Mouse (Mus musculus): ENCODE data around the gene E130114P18Rik. TPM values are rescaled to one million over a fixed set of nuclear protein-coding genes. Genes with fewer than 3 reads are reported as not detected.

Gene E130114P18Rik
- total RNA-seq, 2 experiments from 2014 or later = 7.9 to 9.2 TPM

DNA sequence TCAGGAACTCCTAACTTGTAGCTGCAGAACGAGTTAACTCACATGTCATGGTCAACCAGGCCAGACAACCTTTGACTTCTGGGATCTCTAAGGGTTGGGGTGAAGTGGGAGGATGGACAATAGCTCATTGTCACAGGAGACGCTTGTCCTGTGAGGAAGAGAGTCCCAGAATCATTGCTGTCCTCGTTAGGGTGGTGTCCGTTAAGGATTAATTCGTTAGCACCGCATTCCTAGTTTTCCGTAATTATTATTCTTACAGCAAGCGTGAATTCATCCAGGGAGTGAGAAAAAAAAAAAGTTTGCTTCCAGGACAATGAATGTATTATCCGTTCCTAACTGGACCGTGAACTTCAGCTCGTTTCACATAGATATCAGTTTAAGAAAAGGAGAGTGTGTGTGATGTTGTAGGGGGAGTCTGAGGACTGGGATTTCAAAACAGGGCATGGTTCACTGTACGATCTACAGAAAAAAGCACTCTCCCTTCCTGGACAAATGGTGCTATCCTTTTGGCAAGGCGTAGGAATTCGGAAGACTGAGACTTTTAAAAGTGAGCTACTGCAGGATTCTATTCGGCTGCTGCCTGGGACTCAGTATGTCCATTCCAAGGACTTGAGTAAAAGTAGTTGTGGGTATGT lies 195.0 kb downstream of the E130114P18Rik start:
- DNase-seq (ENCODE audit: extremely low spot score in 1 of 2, low spot score in 1 of 2) = no peak

GRCm38 (mm10) chr4:97582064-97582415 lies 195.8 kb downstream of the E130114P18Rik start:
- no peak for DNase-seq (ENCODE audit: extremely low spot score in 1 of 2, low spot score in 1 of 2)

DNA sequence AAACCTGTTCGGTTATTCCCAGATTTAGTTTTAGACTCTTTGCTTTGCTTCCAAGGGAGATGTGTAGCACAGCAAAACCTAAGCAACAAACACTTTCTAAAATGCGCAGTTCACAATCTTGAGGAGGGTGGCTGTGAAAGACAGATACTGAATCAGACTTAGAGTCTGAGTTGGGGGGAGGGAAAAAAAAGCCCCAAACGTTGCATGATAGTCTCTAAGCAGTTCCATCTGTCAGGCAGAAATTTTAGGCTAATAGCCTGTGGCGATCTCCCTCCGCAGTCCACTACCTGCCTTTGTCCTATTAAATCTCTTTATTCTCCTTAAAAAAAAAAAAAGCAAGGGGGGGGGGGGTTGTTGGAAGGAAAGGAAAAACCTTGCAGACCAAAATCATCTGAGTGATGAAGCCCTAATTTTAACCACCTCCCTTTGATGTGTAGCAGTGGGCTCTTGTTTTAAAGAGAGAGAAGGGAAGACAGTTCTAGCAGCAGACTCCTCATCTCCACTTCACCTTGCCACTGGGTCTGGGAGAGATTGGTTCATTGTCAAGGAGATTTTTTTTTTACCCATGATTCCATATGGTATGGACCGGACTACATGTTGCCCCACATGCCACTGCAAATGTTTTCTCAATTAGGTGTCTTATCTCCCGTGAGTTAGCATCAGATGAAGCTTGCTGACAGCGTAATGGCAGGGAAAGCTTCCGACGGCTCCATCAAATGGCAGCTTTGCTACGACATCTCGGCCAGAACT lies 196.4 kb downstream of the E130114P18Rik start:
- DNase-seq (ENCODE audit: extremely low spot score in 1 of 2, low spot score in 1 of 2) = no peak

DNA sequence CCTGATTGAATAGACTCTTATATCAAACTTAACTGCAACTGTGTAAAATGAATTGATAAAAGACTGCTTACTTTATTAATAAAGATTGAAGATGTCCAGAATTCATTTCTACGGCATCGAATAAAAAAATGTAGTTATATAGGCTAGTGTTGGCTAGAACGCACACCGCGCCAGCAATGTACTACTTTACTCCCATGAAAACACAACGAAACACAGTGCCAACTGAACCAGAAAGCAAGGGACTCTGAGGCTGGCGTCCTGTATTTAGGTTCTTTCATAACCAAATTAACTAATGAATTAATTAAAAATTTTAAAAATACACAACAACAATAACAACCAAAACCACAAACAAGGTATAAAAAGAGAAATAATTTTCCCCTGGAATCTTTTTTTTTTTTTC lies 197.0 kb downstream of the E130114P18Rik start:
- DNase-seq (ENCODE audit: extremely low spot score in 1 of 2, low spot score in 1 of 2) = no peak

- no peak for DNase-seq (ENCODE audit: extremely low spot score in 1 of 2, low spot score in 1 of 2)
Measured at GRCm38 (mm10) chr4:97578571-97579165, 199.2 kb downstream of the E130114P18Rik start.

DNA sequence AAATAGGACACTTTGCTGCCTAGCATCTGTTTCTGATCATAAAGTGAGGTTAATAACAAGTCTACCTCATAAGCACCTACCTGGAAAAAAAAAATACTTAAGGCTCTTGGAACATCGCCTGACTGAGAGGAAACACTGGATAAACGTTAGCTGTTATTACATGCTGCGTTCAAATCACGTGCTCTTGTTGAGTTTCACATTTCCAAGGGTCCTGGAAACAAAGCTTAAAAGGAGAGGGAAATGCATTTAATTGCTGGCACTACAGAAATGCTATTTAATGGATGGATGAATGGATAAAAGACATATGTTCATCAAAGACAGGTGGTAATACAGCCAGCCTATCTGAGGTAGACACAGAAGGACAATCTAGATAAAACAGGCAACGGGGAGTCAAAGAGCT lies 200.4 kb downstream of the E130114P18Rik start:
- DNase-seq (ENCODE audit: extremely low spot score in 1 of 2, low spot score in 1 of 2) = no peak

DNA sequence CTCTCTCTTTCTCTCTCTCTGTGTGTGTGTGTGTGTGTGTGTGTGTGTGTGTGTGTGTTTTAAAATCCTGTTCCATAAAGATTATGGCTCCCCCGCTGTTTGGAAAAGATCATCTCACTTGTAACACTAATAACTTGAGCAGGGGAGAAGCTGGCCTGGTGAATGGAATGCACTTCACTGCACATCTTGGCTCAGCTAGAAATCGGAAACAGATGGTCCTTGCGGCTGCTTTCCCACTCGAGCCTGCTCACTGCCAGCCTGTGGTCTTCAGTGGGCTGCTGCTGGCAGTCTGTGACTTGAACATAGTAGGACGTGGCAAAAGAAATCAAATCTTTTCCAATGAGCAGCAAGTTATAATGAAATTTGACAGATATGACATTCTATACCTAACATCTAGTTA lies 202.4 kb downstream of the E130114P18Rik start:
- DNase-seq (ENCODE audit: extremely low spot score in 1 of 2, low spot score in 1 of 2) = no peak

GRCm38 (mm10) chr4:97569320-97569719 lies 208.6 kb downstream of the E130114P18Rik start:
- DNase-seq (ENCODE audit: extremely low spot score in 1 of 2, low spot score in 1 of 2) = no peak

DNA sequence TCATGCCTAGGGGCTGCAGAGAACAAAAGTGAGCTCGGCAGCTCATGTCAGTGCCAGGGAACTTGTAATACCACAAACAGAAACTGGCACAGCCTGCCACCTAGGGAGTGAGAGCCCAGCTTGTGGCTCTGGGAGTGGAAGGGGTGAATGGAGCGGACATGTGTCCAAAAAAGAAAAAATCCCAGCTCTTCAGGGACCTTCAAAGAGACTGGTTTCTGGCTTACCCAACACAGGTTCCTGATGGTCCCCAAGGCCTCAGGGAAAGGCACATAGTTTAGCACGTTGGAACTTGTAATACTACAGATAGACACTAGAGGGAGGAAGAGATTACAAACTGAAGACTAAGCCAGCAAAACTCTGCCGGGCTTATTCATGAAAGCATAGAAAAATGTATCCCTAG lies 213.2 kb downstream of the E130114P18Rik start:
- no peak for DNase-seq (ENCODE audit: extremely low spot score in 1 of 2, low spot score in 1 of 2)

DNA sequence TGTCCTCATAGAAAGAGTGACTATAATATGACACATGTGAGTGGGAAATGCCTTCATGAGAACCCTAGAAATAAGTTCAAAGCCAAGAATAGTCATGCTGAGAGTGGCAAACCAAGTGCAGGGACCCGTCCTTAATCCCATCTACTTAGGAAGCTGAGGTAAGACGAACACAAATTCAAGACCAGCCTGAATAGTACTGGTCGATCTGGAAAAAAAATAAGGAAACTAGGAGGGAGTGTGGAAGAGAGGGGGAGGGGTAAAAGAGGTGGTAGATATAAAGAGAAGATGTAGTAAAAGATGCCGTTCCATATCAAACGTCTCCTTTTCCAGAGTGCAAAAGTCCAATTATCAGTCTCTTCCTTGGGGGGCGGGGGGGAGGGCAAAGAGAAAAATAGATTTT lies 213.7 kb downstream of the E130114P18Rik start:
- DNase-seq (ENCODE audit: extremely low spot score in 1 of 2, low spot score in 1 of 2) = no peak

- no peak for DNase-seq (ENCODE audit: extremely low spot score in 1 of 2, low spot score in 1 of 2)
Measured at GRCm38 (mm10) chr4:97557585-97557984, 220.3 kb downstream of the E130114P18Rik start.

GRCm38 (mm10) chr4:97544016-97544415 lies 233.9 kb downstream of the E130114P18Rik start:
- no peak for DNase-seq (ENCODE audit: extremely low spot score in 1 of 2, low spot score in 1 of 2)

DNA sequence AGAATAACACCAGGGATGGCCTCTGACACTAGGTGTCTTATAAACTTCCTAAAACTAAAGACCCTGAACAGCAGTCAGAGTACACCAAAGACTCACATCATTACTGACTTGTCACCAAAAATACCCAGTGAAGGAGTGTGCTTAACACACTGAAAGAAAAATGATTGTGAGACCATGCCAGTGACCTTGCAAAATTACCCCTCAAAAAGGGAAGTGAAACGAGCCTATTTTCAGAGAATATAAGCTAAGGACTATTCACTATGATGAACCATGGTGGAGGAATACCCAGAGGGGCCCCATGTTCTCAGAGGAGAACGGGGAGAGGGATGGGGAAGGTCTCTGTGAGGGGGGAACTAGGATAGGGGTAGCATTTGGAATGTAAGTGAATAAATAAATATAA lies 245.8 kb downstream of the E130114P18Rik start:
- no peak for DNase-seq (ENCODE audit: extremely low spot score in 1 of 2, low spot score in 1 of 2)

DNA sequence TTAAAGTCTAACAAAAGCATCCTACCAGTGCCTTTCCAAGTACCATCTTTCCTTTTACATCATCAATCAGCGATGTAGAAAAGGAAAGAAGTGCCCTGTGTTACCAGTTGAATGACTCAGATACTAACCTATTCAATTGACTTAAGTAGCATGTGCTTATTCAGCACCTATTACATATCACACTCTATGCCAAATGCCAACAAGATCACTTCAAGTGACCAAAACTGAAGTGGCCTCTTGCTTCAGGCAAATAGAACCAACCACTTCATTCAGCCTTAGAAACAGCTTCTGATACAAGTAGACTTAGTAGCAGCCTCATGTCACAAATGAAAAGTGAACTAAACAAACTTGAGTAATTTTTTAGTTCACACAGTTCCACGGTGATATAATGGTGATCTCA lies 249.4 kb downstream of the E130114P18Rik start:
- no peak for DNase-seq (ENCODE audit: extremely low spot score in 1 of 2, low spot score in 1 of 2)

Other genes starting within 250 kb of the E130114P18Rik start
- 100 to 1,000 TPM; 104 to 117 TPM for gene Nfia, start 5.3 kb downstream of the E130114P18Rik start, total RNA-seq (2021)